Mouse (Mus musculus): ENCODE results near the gene Prim1.

DNA sequence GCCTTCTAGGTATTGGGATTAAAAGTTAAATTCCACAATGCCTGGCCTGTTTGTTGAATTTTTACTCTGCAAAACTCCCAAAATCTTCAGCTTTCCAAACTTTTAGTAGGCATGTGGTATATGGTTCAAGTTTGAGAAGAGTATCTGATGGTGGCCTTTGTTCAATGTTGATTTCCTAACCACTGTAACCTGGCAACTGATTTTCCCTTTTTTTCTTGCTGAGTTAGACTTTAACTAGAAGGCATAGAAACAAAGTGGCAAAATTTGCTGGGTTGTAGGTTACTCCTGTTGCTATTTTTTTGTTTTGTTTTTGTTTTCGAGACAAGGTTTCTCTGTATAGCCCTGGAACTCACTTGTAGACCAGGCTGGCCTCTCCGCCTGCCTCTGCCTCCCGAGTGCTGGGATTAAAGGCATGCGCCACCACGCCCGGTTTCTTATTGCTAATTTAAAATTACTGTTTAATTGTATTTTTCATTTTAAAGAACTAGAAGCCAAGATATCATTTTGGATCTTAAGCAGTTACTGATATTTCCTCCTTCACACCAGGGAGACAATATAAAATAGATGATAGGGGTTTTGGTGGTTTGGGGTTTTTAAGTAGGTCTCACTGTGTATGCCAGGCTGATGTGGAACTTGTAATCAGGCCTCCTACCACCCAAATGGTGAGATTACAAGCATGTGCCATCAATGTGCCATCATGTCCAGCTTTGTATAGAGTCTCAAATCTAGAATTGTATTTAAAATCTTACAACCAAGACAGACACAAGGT lies 47.4 kb downstream of the Prim1 start:
- TF ChIP-seq CTCF (IDR thresholded peaks at IDR 0.05; ENCODE audit: control insufficient read depth, insufficient read depth, insufficient read length) = no peak
- no peak for TF ChIP-seq MAX (IDR thresholded peaks at IDR 0.05)
- TF ChIP-seq CEBPB (IDR thresholded peaks at IDR 0.05; ENCODE audit: low read depth) = no peak
- TF ChIP-seq MYOD1 (IDR thresholded peaks at IDR 0.05; ENCODE audit: control insufficient read depth, insufficient read length, low read depth) = no peak
- TF ChIP-seq USF1 (IDR thresholded peaks at IDR 0.05; ENCODE audit: low read depth) = no peak

Data from C2C12 (cell line).